Mouse (Mus musculus): ENCODE results near the gene Rab15.

GRCm38 (mm10) chr12:76771540-76771939 is 51.2 kb downstream of the Rab15 start:
- TF ChIP-seq POLR2A (IDR thresholded peaks at IDR 0.05; ENCODE audit: insufficient read length, low read depth) (no peak), USF1 (IDR thresholded peaks at IDR 0.05; ENCODE audit: low read depth) (no peak), TCF3 (IDR thresholded peaks at IDR 0.05; ENCODE audit: insufficient read length, low read depth) (no peak), MYOG (IDR thresholded peaks at IDR 0.05; ENCODE audit: control insufficient read depth in 1 of 3, insufficient read depth in 1 of 3, insufficient read length in 2 of 3, low read depth in 2 of 3) (no peak), MYOD1 (IDR thresholded peaks at IDR 0.05; ENCODE audit: control insufficient read depth in 1 of 3, insufficient read length in 2 of 3, low read depth in 2 of 3) (no peak)

All from myocyte (in vitro differentiated cells).